ENCODE assay signal across 29 mouse cellular contexts in genomic region chr19:18641001-18641400, GRCm38 (mm10). TPM values are rescaled to one million over a fixed set of nuclear protein-coding genes. Genes with fewer than 3 reads are reported as not detected.
DNase-seq lines count a peak whose midpoint lies in the region; ATAC-seq and TF ChIP-seq lines count a peak whose summit lies in the region.
"Had no signal": no experiment of that assay in that cellular context is flagged by ENCODE, and none has a peak within 500 bp of the region (broad histone marks: within the 10 kb centered on the region; RNA-seq: fewer than 3 reads in every experiment).

No protein-coding gene starts in this region.

- H3K36me3 ChIP-seq in kidney, embryonic 15.5 days, result peaks cover 3% of the 10 kb centered on the region; the same call in 1 of the 2 replicates
- H3K36me3 ChIP-seq in kidney, embryonic 14.5 days (ENCODE audit: control insufficient read depth, insufficient read depth, low read length), result peaks cover 2% of the 10 kb centered on the region; the same call in 1 of the 2 replicates
- H3K36me3 ChIP-seq in embryonic facial prominence, embryonic 14.5 days (ENCODE audit: control insufficient read depth, insufficient read depth, low read length), result peaks cover 9% of the 10 kb centered on the region; the same call in 1 of the 2 replicates
- H3K36me3 ChIP-seq in limb, embryonic 14.5 days (ENCODE audit: control insufficient read depth, insufficient read depth, low read length), result 0 out of 2 replicates have a peak, but pooled peaks cover 3% of the 10 kb centered on the region
- H3K36me3 ChIP-seq: embryonic facial prominence, embryonic 12.5 days; heart, embryonic 10.5 days had no signal

- no peak overlapping the region for H3K4me2 ChIP-seq in kidney, embryonic 15.5 days
- no peak overlapping the region for H3K4me2 ChIP-seq in kidney, embryonic 14.5 days (replicated peaks; ENCODE audit: low read depth, low read length)
- no peak overlapping the region for H3K4me2 ChIP-seq in embryonic facial prominence, embryonic 14.5 days (ENCODE audit: low read depth, low read length)
- no peak overlapping the region for H3K4me2 ChIP-seq in limb, embryonic 14.5 days (replicated peaks; ENCODE audit: low read depth, low read length, severe bottlenecking)
- H3K4me2 ChIP-seq: embryonic facial prominence, embryonic 12.5 days; heart, embryonic 13.5 days; hindbrain, embryonic 14.5 days had no signal

- peak; percentile 83 for DNase-seq in heart, adult 11 months
- DNase-seq in heart, postnatal 14 days, result no peak
- DNase-seq in embryonic facial prominence, embryonic 14.5 days (ENCODE audit: low spot score), result peak; percentile 74
- peak; percentile 74 for DNase-seq in limb, embryonic 14.5 days (ENCODE audit: low spot score)
- DNase-seq in gastrocnemius, postnatal 4 days (ENCODE audit: low spot score in 2 of 2), result no peak
- DNase-seq: adrenal gland, postnatal 10 days; adrenal gland, postnatal 36 days; B cell, adult 2 months; cerebellum, adult 18-20 months; cerebellum, adult 9-10 months; cerebellum, postnatal 14 days; forebrain, postnatal 0 days; gastrocnemius, adult 2 months; gastrocnemius, postnatal 25 days; heart, postnatal 10 days; heart, postnatal 4 days had no signal

- H3K27me3 ChIP-seq in kidney, embryonic 15.5 days, result no peaks in the 10 kb centered on the region
- H3K27me3 ChIP-seq in kidney, embryonic 14.5 days (ENCODE audit: control insufficient read depth, insufficient read depth, low read length), result no peaks in the 10 kb centered on the region
- no peaks in the 10 kb centered on the region for H3K27me3 ChIP-seq in embryonic facial prominence, embryonic 14.5 days (replicated peaks; ENCODE audit: control insufficient read depth, insufficient read depth, low read length)
- H3K27me3 ChIP-seq in limb, embryonic 14.5 days (ENCODE audit: control insufficient read depth, insufficient read depth, low read length), result no peaks in the 10 kb centered on the region
- H3K27me3 ChIP-seq: CH12.LX; embryonic facial prominence, embryonic 12.5 days; heart, embryonic 13.5 days; Patski had no signal

- H3K27ac ChIP-seq in kidney, embryonic 15.5 days, result no peak overlapping the region
- no peak overlapping the region for H3K27ac ChIP-seq in kidney, embryonic 14.5 days (ENCODE audit: low read depth, low read length)
- H3K27ac ChIP-seq in embryonic facial prominence, embryonic 14.5 days (replicated peaks; ENCODE audit: low read depth, low read length), result no peak overlapping the region
- H3K27ac ChIP-seq in limb, embryonic 14.5 days (replicated peaks; ENCODE audit: low read depth, low read length), result no peak overlapping the region
- H3K27ac ChIP-seq: embryonic facial prominence, embryonic 12.5 days; gastrocnemius, adult 2 months; heart, embryonic 10.5 days; heart, embryonic 13.5 days; hindbrain, embryonic 14.5 days; hindbrain, postnatal 0 days had no signal

- WGBS in kidney, embryonic 15.5 days, result 51% methylated on average over 4 of the region's 4 CpGs
- WGBS in kidney, embryonic 14.5 days, result 52% methylated on average over 4 of the region's 4 CpGs
- WGBS in embryonic facial prominence, embryonic 14.5 days, result 31% methylated on average over 4 of the region's 4 CpGs
- 44% methylated on average over 4 of the region's 4 CpGs for WGBS in limb, embryonic 14.5 days

- ATAC-seq in kidney, embryonic 15.5 days (replicated peaks; ENCODE audit: low FRiP score), result 0 out of 2 replicates have a peak, but pooled peaks have one; percentile 41
- no peak for ATAC-seq in kidney, embryonic 14.5 days (ENCODE audit: low FRiP score, low TSS enrichment)
- no peak for ATAC-seq in embryonic facial prominence, embryonic 14.5 days (ENCODE audit: low read depth)
- ATAC-seq in limb, embryonic 14.5 days (ENCODE audit: low FRiP score, low read depth), result 0 out of 2 replicates have a peak, but pooled peaks have one; percentile 15
- ATAC-seq: forebrain, embryonic 14.5 days; forebrain, postnatal 0 days; hindbrain, postnatal 0 days; inflammation-experienced regulatory T-cells, adult 6 months; intestine, embryonic 16.5 days; Patski had no signal

- intact Hi-C loops in heart, postnatal 14 days (cut with DNase I), result no loop called here

- no peak overlapping the region for H3K9ac ChIP-seq in kidney, embryonic 15.5 days
- no peak overlapping the region for H3K9ac ChIP-seq in kidney, embryonic 14.5 days (ENCODE audit: low read depth, low read length)
- H3K9ac ChIP-seq in embryonic facial prominence, embryonic 14.5 days (ENCODE audit: low read depth, low read length), result no peak overlapping the region
- H3K9ac ChIP-seq in limb, embryonic 14.5 days (ENCODE audit: low read depth, low read length, severe bottlenecking), result no peak overlapping the region
- H3K9ac ChIP-seq: embryonic facial prominence, embryonic 12.5 days; forebrain, postnatal 0 days; heart, embryonic 13.5 days; hindbrain, embryonic 14.5 days had no signal

- 0 out of 2 replicates have a peak, but pooled peaks cover 6% of the 10 kb centered on the region for H3K4me1 ChIP-seq in kidney, embryonic 15.5 days
- no peaks in the 10 kb centered on the region for H3K4me1 ChIP-seq in kidney, embryonic 14.5 days (ENCODE audit: control insufficient read depth, insufficient read depth, low read length)
- peaks cover 7% of the 10 kb centered on the region for H3K4me1 ChIP-seq in embryonic facial prominence, embryonic 14.5 days (ENCODE audit: control insufficient read depth, insufficient read depth, low read length)
- H3K4me1 ChIP-seq in limb, embryonic 14.5 days (ENCODE audit: control insufficient read depth, insufficient read depth, low read length), result no peaks in the 10 kb centered on the region; the same call in 1 of the 2 replicates
- H3K4me1 ChIP-seq: embryonic facial prominence, embryonic 12.5 days had no signal

- no peaks in the 10 kb centered on the region for H3K9me3 ChIP-seq in kidney, embryonic 15.5 days (replicated peaks)
- no peaks in the 10 kb centered on the region for H3K9me3 ChIP-seq in kidney, embryonic 14.5 days (ENCODE audit: control insufficient read depth, low read length)
- H3K9me3 ChIP-seq in embryonic facial prominence, embryonic 14.5 days (ENCODE audit: control insufficient read depth, low read length), result no peaks in the 10 kb centered on the region
- no peaks in the 10 kb centered on the region for H3K9me3 ChIP-seq in limb, embryonic 14.5 days (ENCODE audit: control insufficient read depth, low read length)
- H3K9me3 ChIP-seq: embryonic facial prominence, embryonic 12.5 days; G1E; heart, embryonic 10.5 days; heart, embryonic 13.5 days had no signal

- no peak for TF ChIP-seq POLR2A in limb, embryonic 14.5 days (IDR thresholded peaks at IDR 0.05; ENCODE audit: borderline replicate concordance, extremely low read depth, insufficient read depth, insufficient read length)

- H3K4me3 ChIP-seq in kidney, embryonic 15.5 days (replicated peaks), result no peak overlapping the region
- no peak overlapping the region for H3K4me3 ChIP-seq in kidney, embryonic 14.5 days (ENCODE audit: low read length)
- H3K4me3 ChIP-seq in embryonic facial prominence, embryonic 14.5 days (ENCODE audit: low read depth, low read length), result no peak overlapping the region
- no peak overlapping the region for H3K4me3 ChIP-seq in limb, embryonic 14.5 days (replicated peaks; ENCODE audit: low read length)
- H3K4me3 ChIP-seq: embryonic facial prominence, embryonic 12.5 days; gastrocnemius, adult 2 months; heart, embryonic 10.5 days; heart, embryonic 13.5 days had no signal

RNA-seq across cellular contexts. Expression of gene Nmrk1, which starts 9.3 kb away (rescaled TPM):
- 1 to 10 TPM; 3.9 to 4.0 TPM for total RNA-seq in heart, postnatal 14 days (2021)
- 24.0 and 24.7 TPM in 2 replicates for polyA plus RNA-seq in kidney, embryonic 15.5 days (2015; fragmentation: Nextera tagmentation; extraction: Ambion mirVana)
- 17.8 and 18.5 TPM in 2 replicates for polyA plus RNA-seq in kidney, embryonic 14.5 days (2014; fragmentation: Nextera tagmentation; extraction: Ambion mirVana)
- 8.6 and 9.8 TPM in 2 replicates for polyA plus RNA-seq in embryonic facial prominence, embryonic 14.5 days (2014; fragmentation: Nextera tagmentation; extraction: Ambion mirVana)
- polyA plus RNA-seq in limb, embryonic 14.5 days (2012; rRNA removed), result 13.6 and 15.8 TPM in 2 replicates
- polyA plus RNA-seq in limb, embryonic 14.5 days (2014; fragmentation: Nextera tagmentation; extraction: Ambion mirVana), result 12.4 TPM in 2 replicates
- 1 to 10 TPM; 5.6 to 5.9 TPM for total RNA-seq in gastrocnemius, postnatal 4 days (2021)

RNA-seq across cellular contexts. Expression of gene Ostf1, which starts 9.4 kb away (rescaled TPM):
- total RNA-seq in heart, postnatal 14 days (2021), result 10 to 100 TPM; 46.5 to 52.2 TPM
- polyA plus RNA-seq in kidney, embryonic 15.5 days (2015; fragmentation: Nextera tagmentation; extraction: Ambion mirVana), result 114 TPM in 2 replicates
- 96.8 and 101 TPM in 2 replicates for polyA plus RNA-seq in kidney, embryonic 14.5 days (2014; fragmentation: Nextera tagmentation; extraction: Ambion mirVana)
- polyA plus RNA-seq in embryonic facial prominence, embryonic 14.5 days (2014; fragmentation: Nextera tagmentation; extraction: Ambion mirVana), result 105 and 116 TPM in 2 replicates
- 40.2 and 51.6 TPM in 2 replicates for polyA plus RNA-seq in limb, embryonic 14.5 days (2012; rRNA removed)
- 99.1 and 108 TPM in 2 replicates for polyA plus RNA-seq in limb, embryonic 14.5 days (2014; fragmentation: Nextera tagmentation; extraction: Ambion mirVana)
- 10 to 100 TPM; 39.9 to 42.2 TPM for total RNA-seq in gastrocnemius, postnatal 4 days (2021)

RNA-seq across cellular contexts. Expression of gene Carnmt1, which starts 29.6 kb away (rescaled TPM):
- total RNA-seq in heart, postnatal 14 days (2021), result 10 to 100 TPM; 23.1 to 24.7 TPM
- polyA plus RNA-seq in kidney, embryonic 15.5 days (2015; fragmentation: Nextera tagmentation; extraction: Ambion mirVana), result 32.8 and 35.2 TPM in 2 replicates
- polyA plus RNA-seq in kidney, embryonic 14.5 days (2014; fragmentation: Nextera tagmentation; extraction: Ambion mirVana), result 44.8 TPM in 2 replicates
- polyA plus RNA-seq in embryonic facial prominence, embryonic 14.5 days (2014; fragmentation: Nextera tagmentation; extraction: Ambion mirVana), result 37.5 and 40.2 TPM in 2 replicates
- 15.5 and 17.2 TPM in 2 replicates for polyA plus RNA-seq in limb, embryonic 14.5 days (2012; rRNA removed)
- 39.7 and 46.5 TPM in 2 replicates for polyA plus RNA-seq in limb, embryonic 14.5 days (2014; fragmentation: Nextera tagmentation; extraction: Ambion mirVana)
- 10 to 100 TPM; 27.7 to 28.0 TPM for total RNA-seq in gastrocnemius, postnatal 4 days (2021)

Comparison
In these comparisons a context has a peak if more than half of its experiments do, and no peak if none do; other contexts are left out.
1. DNase-seq: peak in heart, adult 11 months (single experiment), embryonic facial prominence, embryonic 14.5 days (single experiment) and limb, embryonic 14.5 days (single experiment); none in heart, postnatal 14 days (0 of 2) and gastrocnemius, postnatal 4 days (0 of 2).
2. ATAC-seq: peak in kidney, embryonic 15.5 days (single experiment) and limb, embryonic 14.5 days (single experiment); none in kidney, embryonic 14.5 days (single experiment) and embryonic facial prominence, embryonic 14.5 days (single experiment).